Mouse (Mus musculus) limb, embryonic 10.5 days (tissue): ENCODE data around the gene Scd2. TPM values are rescaled to one million over a fixed set of nuclear protein-coding genes. Genes with fewer than 3 reads are reported as not detected.
A peak's percentile ranks its signal among the peaks of the same experiment; 100 is the strongest.
"Not testable (repeated sequence)": the region's sequence is repeated elsewhere in the genome, so short reads cannot be mapped to it uniquely, and the experiment has no call there.

Source experiments
- DNase-seq: peaks from one replicate; pipeline ENCODE4 v3.0.0-alpha.2; 2017; ENCODE audit warnings: low spot score
- H3K27ac ChIP-seq: fragments of 300-500 bp; sonication (generic); 2 replicates; pipeline ENCODE4 v1.5.1; 2016; ENCODE audit warnings: mild to moderate bottlenecking
- H3K27me3 ChIP-seq: fragments of 300-500 bp; sonication (generic); 2 replicates; pipeline ENCODE4 v1.6.1; 2016; ENCODE audit warnings: low read depth, mild to moderate bottlenecking; ENCODE audit not compliant: poor library complexity, severe bottlenecking
- H3K36me3 ChIP-seq: fragments of 300-500 bp; sonication (generic); 2 replicates; pipeline ENCODE4 v1.6.1; 2016; ENCODE audit warnings: mild to moderate bottlenecking, moderate library complexity
- H3K4me1 ChIP-seq: fragments of 300-500 bp; sonication (generic); 2 replicates; pipeline ENCODE4 v1.6.1; 2016
- H3K4me3 ChIP-seq: fragments of 300-500 bp; sonication (generic); 2 replicates; pipeline ENCODE4 v1.5.1; 2016; ENCODE audit warnings: mild to moderate bottlenecking, moderate library complexity
- H3K9me3 ChIP-seq: fragments of 300-500 bp; sonication (generic); replicated peaks from 2 replicates; pipeline ENCODE4 v1.6.1; 2016; ENCODE audit warnings: mild to moderate bottlenecking
- WGBS: fragments of 180-500 bp; shearing (Covaris S2); methylation state at CpG from one replicate; pipeline ENCODE4 v1.1.7; 2016; 5-methylcytosine and 5-hydroxymethylcytosine counted together
- polyA plus RNA-seq: library from polyadenylated mRNA; unstranded; fragments of >200 nt; fragmentation: Nextera tagmentation; extraction: Ambion mirVana; gene quantifications from 2 replicates; pipeline ENCODE4 v1.2.1, GENCODE M21; 2016

Gene Scd2
- polyA plus RNA-seq, 1 experiment from 2014 or later, result 335 TPM

- 91% methylated on average over 10 of the region's 10 CpGs for WGBS
- peak; percentile 23 for DNase-seq
- Histone ChIP-seq H3K4me1 (peaks cover 16% of the 10 kb centered on the region; the same call in 1 of the 2 replicates), H3K36me3 (peaks cover 96% of the 10 kb centered on the region), H3K4me3 (no peak overlapping the region), H3K9me3 (no peaks in the 10 kb centered on the region), H3K27me3 (no peaks in the 10 kb centered on the region), H3K27ac (no peak overlapping the region)
These were observed 10.9 kb downstream of the Scd2 start for GRCm38 (mm10) chr19:44304419-44304818.

GRCm38 (mm10) chr19:44304851-44305510 is 11.5 kb downstream of the Scd2 start:
- 93% methylated on average over 16 of the region's 16 CpGs for WGBS
- no peaks in the 10 kb centered on the region for H3K27me3 ChIP-seq
- no peaks in the 10 kb centered on the region for H3K9me3 ChIP-seq
- DNase-seq, result peak; percentile 26
- no peak overlapping the region for H3K4me3 ChIP-seq
- H3K4me1 ChIP-seq, result peaks cover 12% of the 10 kb centered on the region; the same call in 1 of the 2 replicates
- no peak overlapping the region for H3K27ac ChIP-seq
- peaks cover 91% of the 10 kb centered on the region for H3K36me3 ChIP-seq

DNA sequence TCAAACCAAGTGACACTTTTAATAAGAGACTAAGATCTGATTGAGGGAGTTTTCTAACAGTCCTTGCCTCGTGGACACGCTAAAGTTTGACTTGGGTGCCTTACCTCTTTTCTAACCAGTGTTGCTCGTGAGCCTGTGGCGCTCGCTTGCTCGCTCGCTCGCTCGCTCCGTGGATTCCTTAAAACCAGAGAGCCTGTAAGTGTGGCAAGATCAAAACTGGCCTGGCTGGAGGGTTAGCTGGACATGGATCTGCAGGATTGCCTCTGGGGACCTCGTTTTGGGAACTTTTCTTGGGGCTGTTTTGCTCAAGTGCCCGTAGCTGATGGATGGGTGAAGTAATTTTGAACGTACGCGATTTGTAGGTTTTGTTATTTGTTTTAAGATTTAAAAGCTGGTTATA is 12.2 kb downstream of the Scd2 start:
- peaks cover 6% of the 10 kb centered on the region; the same call in 1 of the 2 replicates for H3K4me1 ChIP-seq
- no peaks in the 10 kb centered on the region for H3K9me3 ChIP-seq
- WGBS, result 94% methylated on average over 15 of the region's 15 CpGs
- peaks cover 84% of the 10 kb centered on the region for H3K36me3 ChIP-seq
- H3K4me3 ChIP-seq, result no peak overlapping the region
- peak; percentile 24 for DNase-seq
- H3K27ac ChIP-seq, result no peak overlapping the region
- no peaks in the 10 kb centered on the region for H3K27me3 ChIP-seq

- peaks cover 4% of the 10 kb centered on the region; the same call in 1 of the 2 replicates for H3K4me1 ChIP-seq
- no peaks in the 10 kb centered on the region for H3K9me3 ChIP-seq
- peaks cover 79% of the 10 kb centered on the region for H3K36me3 ChIP-seq
- peak; percentile 24 for DNase-seq
- WGBS, result 85% methylated on average over 7 of the region's 7 CpGs
- no peak overlapping the region for H3K4me3 ChIP-seq
- no peaks in the 10 kb centered on the region for H3K27me3 ChIP-seq
- H3K27ac ChIP-seq, result no peak overlapping the region
These were observed 12.7 kb downstream of the Scd2 start for GRCm38 (mm10) chr19:44306171-44306570.

DNA sequence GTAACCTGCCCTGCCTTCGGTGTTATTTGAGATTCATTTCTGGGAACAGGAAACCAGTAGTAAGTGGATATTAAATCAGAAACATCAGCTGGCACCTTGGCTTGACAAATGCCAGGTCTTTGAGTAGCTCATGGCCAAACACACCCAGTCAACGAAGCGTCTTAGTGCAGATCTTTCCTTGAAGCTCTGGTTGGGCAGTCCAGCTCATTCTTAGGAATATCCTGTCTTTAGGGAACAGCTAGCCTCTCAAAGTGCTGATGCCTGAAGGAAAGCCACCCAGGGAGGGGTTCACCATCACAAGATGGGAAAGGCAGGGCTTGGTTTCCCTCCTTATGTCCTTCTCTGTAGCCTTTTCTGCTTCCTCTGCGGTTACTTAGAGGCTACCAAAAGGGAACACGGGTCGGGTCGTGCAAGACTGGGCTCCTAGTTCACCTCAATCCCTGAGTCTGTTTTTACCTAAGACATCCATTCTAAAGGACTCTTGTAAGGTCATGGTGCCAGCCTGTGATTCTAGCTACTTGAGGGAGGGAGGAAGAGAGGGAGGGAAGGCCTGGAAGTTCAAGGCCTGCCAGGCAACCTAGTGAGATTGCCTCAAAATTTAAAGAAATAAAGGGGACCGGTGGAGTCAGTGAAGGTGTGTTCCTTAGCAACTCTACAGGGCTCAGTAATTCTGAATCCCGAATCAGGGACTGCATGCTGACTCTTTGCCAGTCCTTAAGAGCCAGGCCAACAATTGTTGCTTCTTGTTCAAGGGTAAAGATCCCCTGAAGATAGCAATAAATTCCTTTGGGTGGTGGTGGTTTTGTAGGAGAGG is 13.8 kb downstream of the Scd2 start:
- DNase-seq, result peak; percentile 31
- 0 out of 2 replicates have a peak, but pooled peaks cover 2% of the 10 kb centered on the region for H3K4me1 ChIP-seq
- no peaks in the 10 kb centered on the region for H3K27me3 ChIP-seq
- 84% methylated on average over 9 of the region's 9 CpGs for WGBS
- H3K27ac ChIP-seq, result no peak overlapping the region
- peaks cover 69% of the 10 kb centered on the region for H3K36me3 ChIP-seq
- H3K9me3 ChIP-seq, result no peaks in the 10 kb centered on the region
- no peak overlapping the region for H3K4me3 ChIP-seq

GRCm38 (mm10) chr19:44307915-44308470 is 14.5 kb downstream of the Scd2 start:
- 85% methylated on average over 6 of the region's 6 CpGs for WGBS
- H3K4me1 ChIP-seq, result 0 out of 2 replicates have a peak, but pooled peaks cover 2% of the 10 kb centered on the region

DNA sequence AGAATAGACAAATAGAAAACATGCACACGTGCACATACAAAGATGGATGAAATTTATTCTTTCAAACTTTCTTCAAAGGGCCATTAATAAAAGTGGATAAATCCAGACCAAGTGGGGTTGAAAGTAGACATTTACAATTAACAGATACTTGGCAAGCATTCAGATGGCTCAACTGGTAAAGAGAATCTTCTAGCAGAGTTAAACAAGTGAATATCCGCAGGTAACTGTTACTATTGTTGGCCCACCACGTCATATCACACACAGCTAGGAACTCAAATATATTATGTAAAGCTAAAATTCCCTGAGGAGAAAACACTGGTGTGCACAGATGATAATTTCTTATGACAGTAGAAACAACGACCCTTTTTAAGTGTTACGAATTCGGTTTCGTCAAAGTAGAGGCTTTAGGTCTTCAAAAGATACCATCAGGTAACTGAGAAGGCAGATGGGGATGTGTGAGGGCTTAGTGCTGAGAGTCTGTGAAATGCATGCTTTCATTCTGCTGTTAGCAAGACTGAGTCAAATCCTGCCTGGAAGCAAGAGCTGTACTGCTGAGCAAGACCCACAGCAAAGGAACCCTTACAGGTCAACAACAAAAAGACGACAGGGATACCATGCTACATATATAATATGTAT is 15.3 kb downstream of the Scd2 start:
- no peaks in the 10 kb centered on the region for H3K9me3 ChIP-seq
- 94% methylated on average over 8 of the region's 8 CpGs for WGBS
- no peak overlapping the region for H3K4me3 ChIP-seq
- H3K4me1 ChIP-seq, result 0 out of 2 replicates have a peak, but pooled peaks cover 2% of the 10 kb centered on the region
- peaks cover 55% of the 10 kb centered on the region for H3K36me3 ChIP-seq
- DNase-seq, result peak; percentile 25
- no peaks in the 10 kb centered on the region for H3K27me3 ChIP-seq
- H3K27ac ChIP-seq, result no peak overlapping the region

More at GRCm38 (mm10) chr19:44307915-44308470, 14.5 kb downstream of the Scd2 start:
- no peaks in the 10 kb centered on the region for H3K27me3 ChIP-seq
- peak; percentile 29 for DNase-seq
- H3K36me3 ChIP-seq, result peaks cover 62% of the 10 kb centered on the region
- H3K27ac ChIP-seq, result no peak overlapping the region
- H3K4me3 ChIP-seq, result no peak overlapping the region
- H3K9me3 ChIP-seq, result no peaks in the 10 kb centered on the region

GRCm38 (mm10) chr19:44309351-44310154 is 16.1 kb downstream of the Scd2 start:
- Histone ChIP-seq H3K36me3 (peaks cover 47% of the 10 kb centered on the region), H3K27ac (no peak overlapping the region), H3K4me1 (peaks cover 6% of the 10 kb centered on the region), H3K4me3 (no peak overlapping the region), H3K27me3 (no peaks in the 10 kb centered on the region), H3K9me3 (no peaks in the 10 kb centered on the region)
- 82% methylated on average over 12 of the region's 12 CpGs for WGBS
- peak; percentile 26 for DNase-seq

- H3K4me3 ChIP-seq, result not testable (repeated sequence)
These were observed 16.7 kb downstream of the Scd2 start for GRCm38 (mm10) chr19:44310155-44310575.

DNA sequence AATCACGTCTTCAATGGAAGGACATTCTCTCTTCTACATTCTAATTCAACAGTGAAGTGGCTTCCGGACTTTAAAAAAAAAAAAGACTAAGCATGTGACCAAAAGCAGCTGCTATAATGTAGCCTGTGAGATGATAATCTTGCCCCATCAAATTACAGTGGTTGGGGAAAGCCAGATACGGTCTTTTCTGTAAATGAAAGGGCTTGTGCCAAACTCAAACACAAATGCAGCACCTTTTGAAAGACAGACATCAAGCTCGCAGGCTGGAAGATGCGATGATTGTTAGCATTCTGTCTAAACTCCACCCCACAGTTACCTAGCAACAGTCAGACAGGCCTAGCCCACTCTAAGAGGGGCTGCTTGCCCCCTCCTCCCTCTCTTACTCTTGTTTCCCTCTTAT is 17.3 kb downstream of the Scd2 start:
- peak; percentile 15 for DNase-seq
- WGBS, result 70% methylated on average over 5 of the region's 5 CpGs
- no peak overlapping the region for H3K4me3 ChIP-seq

More at GRCm38 (mm10) chr19:44310155-44310575, 16.7 kb downstream of the Scd2 start:
- peak; percentile 11 for DNase-seq
- H3K4me1 ChIP-seq, result peaks cover 11% of the 10 kb centered on the region
- not testable (repeated sequence) for H3K27ac ChIP-seq, H3K27me3 ChIP-seq, H3K9me3 ChIP-seq
- peaks cover 40% of the 10 kb centered on the region for H3K36me3 ChIP-seq
- 86% methylated on average over 1 of the region's 1 CpGs for WGBS

DNA sequence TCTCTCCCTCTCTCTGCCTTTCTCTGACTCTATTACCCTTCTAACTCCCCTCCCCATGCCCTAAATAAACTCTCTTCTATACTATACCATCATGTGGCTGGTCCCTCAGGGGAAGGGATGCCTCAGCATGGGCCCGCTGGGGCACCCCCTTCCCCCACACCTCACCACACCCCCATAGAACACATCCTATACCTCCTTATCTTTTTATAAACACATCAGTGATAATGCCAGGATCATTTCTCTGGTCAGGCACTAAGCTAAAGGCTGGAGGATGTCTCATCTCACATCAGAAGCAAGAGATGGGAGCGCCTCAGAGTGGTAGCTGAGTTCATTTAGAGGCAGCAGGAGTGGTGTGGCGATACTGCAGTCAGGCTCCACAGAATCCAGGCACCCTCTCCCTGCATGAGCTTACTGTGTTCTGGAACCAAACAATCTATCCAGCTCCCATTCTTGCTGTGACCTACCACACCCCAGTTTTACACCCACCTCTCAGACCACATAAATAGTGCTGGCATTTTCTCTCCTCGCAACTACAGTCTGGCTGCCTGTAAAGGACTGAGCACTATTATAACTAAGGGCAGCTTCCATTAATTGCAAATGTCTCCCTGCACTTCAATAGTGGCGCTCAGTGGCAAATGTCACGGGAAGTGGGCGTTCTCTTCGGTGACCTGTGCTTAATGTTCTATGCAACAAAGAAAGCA is 18.0 kb downstream of the Scd2 start:
- Histone ChIP-seq H3K9me3 (no peaks in the 10 kb centered on the region), H3K4me1 (peaks cover 18% of the 10 kb centered on the region), H3K4me3 (no peak overlapping the region), H3K36me3 (peaks cover 28% of the 10 kb centered on the region), H3K27ac (no peak overlapping the region), H3K27me3 (no peaks in the 10 kb centered on the region)
- DNase-seq, result peak; percentile 26
- WGBS, result 81% methylated on average over 8 of the region's 8 CpGs

More for the DNA sequence above, 17.3 kb downstream of the Scd2 start:
- H3K36me3 ChIP-seq, result peaks cover 34% of the 10 kb centered on the region
- H3K27ac ChIP-seq, result no peak overlapping the region
- peaks cover 17% of the 10 kb centered on the region for H3K4me1 ChIP-seq
- H3K27me3 ChIP-seq, result no peaks in the 10 kb centered on the region
- no peaks in the 10 kb centered on the region for H3K9me3 ChIP-seq
